Mouse (Mus musculus): ENCODE results near the gene Cbfa2t2.

GRCm38 (mm10) chr2:154426905-154427852, 9.1 kb upstream of the Cbfa2t2 start:
- TF ChIP-seq CTCF (IDR thresholded peaks at IDR 0.05; ENCODE audit: extremely low read depth, insufficient read depth, low read length) (no peak), POLR2A (IDR thresholded peaks at IDR 0.05; ENCODE audit: extremely low read depth, insufficient read depth, low read length) (no peak)

Measured in cortical plate, adult 2 months (tissue).